Mouse (Mus musculus) spleen, adult 12 weeks (tissue): Measurements from ENCODE around the gene Erp27.

ENCODE experiments used
- DNase-seq: peaks from one replicate; pipeline ENCODE4 v3.0.0; 2022; ENCODE audit warnings: low spot score

Gene Erp27

DNA sequence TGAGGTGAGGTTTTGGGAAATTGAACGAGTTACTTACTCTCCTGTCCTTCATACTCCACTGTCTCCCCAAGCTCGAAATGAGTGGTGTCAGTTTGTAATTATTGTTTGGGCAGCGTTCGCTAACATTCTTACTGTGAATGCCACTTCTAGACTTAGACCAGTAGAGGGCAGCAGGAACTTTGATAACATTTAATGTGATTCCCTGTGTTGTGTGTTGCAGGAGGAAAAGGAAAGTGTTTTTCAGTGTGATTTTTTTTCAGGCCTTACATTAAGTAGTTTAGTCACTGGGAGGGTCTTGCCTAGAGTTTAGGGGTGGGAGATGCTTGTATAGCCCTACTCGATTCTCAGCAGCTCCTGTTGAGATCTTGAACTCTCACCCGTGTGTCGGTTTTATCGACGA is 61.0 kb downstream of the Erp27 start:
- DNase-seq, result peak; percentile 5

DNA sequence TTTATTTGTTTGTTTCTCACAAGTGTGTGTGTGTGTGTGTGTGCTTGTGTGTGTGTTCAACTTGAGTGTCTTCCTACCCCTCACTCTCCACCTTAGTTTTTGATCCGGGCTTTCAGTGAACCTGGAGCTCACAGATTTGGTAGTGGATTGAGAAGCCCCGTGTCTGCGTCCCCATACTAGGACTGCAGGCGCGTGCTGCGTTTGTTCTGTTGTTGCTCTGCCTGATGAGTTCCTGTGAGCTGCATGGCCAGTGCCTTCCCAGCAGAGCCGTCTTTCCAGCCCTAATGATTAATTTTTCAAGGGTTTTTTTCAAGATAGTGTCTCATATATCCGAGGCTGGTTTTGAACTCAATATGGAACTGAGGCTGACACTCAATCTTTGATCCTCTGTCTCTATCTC is 63.6 kb downstream of the Erp27 start:
- DNase-seq, result no peak

DNA sequence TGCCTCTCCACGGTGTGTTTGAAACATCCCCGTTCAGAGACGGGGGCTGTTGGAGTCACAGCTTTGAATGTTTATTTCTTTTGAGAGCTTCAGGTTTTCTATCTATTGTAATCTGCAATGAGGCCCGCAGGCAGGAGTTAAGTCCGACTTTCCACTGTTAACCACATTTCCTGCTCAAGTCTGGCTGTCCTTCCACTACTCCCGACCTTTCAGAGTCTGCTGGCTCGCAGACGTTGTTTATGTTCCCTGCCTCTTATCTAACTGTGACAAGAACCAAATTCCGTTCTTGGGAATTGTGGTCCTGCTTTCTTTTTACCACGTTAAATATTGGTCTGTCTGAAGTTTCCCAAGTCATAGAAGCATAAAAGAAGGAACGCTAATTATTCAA is 64.1 kb downstream of the Erp27 start:
- no peak for DNase-seq
